Mouse (Mus musculus) kidney, postnatal 14 days (tissue): ENCODE measurements around the gene Gpr137c.

ENCODE experiments used
- DNase-seq: peaks from one replicate; pipeline ENCODE4 v3.0.0; 2022; ENCODE audit warnings: mixed read lengths

Gpr137c gene

DNA sequence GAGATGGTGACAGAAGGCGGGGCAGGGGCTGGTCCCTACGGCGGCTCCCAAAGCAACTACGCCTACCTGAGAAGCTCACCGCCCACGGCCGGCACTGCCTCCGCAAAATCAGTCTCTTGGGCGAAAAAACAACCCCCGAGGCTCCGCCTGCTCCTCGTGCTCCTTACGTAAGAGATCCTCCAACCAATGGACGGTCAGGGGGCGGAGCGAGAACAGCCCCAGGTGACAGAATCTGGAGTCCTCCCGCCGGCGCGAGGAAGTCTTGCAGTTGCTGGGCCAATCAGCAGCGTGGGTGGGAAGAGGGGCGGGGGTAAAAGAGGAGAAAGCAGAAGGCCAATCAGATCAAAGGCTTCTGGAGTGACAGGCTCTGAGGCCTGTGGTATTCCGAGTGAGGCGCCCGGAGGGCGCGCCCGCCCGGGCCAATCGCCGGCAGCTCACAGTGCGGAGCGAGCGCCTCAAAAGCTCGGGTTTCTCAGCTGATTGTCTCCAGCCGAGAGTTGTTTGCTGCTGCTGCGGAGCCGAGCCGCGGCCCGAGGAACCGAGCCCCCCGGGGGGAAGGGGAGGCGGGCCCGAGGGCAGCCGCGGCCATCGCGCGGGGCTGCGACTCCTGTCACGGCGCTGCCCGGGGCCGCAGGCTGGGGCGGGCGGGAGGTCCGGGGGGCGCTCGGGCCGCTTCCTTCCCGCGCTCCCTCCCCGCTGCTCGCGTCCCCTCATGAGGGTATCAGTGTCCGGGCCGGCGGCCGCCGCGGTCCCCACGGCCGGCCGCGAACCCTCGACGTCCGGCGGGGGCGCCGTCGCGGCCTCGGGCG is at the start of gene Gpr137c:
Gpr137c (plus strand) TSS at position 437 of the 809 bp plus-strand sequence.
- peak; percentile 99 for DNase-seq

DNA sequence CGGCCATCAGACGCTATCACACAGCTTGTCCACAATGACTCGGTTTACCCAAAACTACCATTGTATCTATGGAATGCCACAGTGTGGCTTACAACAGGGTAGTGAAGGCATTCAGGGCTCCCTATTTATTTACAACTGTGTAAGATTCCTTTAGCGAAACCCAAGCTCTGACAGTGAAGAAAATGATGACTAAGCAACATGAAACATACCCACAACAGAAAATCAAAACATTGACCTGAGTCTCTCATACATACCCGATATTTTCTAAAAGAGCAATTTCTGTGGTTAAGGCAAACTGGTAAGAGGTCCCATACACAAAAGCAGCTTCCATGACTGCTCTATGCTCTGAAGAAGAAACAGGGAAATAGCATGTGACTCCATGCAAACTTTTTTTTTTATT is 47.3 kb upstream of the Gpr137c start:
- no peak for DNase-seq

DNA sequence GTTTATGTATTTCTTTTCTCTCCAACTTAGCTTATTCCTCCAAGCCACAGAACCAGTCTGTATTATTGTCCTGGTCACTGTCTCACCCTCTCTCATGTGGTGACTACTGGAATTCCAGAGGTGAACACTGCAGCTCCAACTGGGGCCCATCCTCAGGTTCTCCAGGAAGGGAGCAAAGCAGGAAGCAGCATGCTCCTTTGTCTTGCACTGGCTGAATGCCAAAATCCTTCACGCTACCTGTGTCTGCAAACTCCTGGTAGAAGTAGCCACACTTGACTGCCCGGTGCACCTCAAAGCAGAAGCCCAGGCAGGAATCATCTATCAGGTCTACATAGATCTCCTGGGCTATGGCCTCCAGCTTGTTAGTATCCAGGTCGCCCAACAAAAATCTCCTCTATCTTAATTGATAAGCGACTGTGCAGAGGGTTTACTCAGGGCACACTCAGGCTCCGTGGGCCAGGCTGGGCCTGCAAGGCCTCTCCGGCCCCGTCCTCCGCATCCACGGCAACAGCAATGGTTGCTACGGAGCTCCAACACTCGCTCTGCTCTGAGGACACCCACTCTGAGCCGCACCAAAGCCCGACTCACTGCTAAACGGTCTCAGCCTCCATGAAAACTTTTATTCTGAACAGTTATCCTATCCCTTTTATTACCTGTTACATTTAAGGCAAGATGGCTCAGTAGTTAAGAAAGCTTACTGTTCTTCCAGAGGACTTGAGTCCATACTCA is 44.3 kb upstream of the Gpr137c start:
- DNase-seq = peak; percentile 13

- DNase-seq = no peak
These were observed 40.3 kb upstream of the Gpr137c start for GRCm38 (mm10) chr14:45179186-45179585.

DNA sequence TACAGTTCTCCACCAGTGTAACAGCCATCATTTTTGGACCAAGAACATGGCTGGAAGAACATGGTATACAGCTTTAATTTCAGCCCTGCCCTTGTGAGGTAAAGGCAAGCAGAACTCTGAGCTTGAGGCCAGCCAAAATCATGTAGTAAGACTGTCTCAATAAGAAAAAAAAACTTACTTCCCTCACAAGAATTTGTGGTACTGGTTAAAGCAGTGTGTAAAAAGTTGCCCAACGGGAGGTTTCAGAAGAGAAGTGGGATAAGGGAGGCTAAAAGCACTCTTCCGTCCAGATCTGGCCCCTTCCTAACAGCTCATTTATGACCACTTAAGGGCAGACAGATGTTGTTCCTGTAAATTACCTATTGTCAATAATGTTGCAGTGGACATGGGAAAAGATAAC is 39.9 kb upstream of the Gpr137c start:
- DNase-seq = no peak

DNA sequence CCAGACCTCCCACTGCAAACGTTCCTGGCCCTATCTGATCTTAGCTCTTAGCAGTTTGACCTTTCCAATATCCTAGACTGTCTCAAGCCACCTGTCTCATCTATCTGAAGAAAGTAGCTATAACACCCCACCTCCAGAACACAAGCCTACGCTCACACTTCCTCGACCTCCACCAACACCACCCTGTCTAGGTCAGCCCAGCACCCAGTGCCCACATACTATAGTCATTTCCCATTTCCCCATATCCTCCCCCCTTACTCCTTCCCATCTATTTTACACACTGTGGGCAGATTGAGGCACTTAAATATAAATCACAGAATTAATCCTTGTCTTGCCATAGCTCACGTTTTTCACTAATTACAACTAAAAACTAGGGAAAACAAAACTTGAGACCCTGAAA is 37.9 kb upstream of the Gpr137c start:
- no peak for DNase-seq

DNA sequence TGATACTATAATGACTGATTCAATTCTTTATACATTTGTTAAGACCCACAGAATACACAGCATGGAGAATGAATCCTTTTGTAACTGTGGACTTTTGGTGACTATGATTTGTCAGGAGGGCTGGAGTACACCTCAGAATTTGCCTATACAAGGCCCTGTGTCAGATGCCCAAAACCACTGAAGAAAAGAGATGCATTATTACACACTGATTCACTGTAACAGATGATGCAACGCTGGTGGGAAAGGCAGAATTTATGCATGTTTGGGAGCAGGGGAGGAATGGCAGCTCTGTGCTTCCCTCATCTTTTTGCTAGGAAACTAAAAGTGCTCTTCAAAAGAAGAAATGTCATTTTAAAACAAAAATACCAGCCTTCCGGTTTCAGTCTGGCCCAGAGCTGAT is 28.5 kb upstream of the Gpr137c start:
- no peak for DNase-seq

- DNase-seq = no peak
These were observed 18.9 kb upstream of the Gpr137c start for GRCm38 (mm10) chr14:45200607-45201006.

DNA sequence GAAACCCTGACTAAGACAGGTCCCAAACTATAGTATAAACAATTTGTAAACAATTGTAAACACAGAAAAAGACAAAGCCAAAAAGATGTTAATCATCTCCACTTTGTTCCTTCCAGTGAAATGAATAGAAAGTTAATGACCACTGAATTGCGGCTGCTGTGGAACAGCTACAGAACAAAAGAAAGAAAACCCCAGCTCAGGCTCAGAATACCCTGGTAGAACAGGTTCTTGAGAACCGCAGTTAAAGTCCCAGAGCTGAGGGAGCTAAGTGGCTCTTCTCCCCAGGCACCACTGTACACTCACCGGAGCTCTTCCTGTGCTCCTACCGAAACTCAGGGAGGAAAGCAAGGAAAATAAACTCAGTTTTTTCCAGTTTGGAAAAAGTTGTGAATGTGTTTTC is 8.8 kb upstream of the Gpr137c start:
- no peak for DNase-seq

DNA sequence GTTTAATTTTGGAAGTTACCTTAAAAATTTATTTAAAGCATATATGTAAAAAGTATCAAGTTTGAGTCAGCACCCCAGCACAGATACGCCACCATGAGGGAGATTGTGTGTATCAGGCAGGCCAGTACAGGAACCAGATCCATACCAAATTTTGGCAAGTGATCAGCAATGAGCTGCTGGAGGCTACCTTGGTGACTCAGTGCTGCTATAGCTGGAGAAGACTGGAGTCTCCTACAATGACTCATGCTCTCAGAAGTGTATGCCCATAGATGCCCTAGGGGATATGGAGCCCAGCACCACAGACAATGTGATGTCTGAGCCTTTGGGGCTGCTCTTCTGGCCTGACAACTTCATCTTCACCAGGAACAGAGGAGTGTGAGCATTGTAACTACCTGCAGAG is 8.1 kb upstream of the Gpr137c start:
- DNase-seq = no peak

GRCm38 (mm10) chr14:45216711-45217340 is 2.7 kb upstream of the Gpr137c start:
- no peak for DNase-seq

DNA sequence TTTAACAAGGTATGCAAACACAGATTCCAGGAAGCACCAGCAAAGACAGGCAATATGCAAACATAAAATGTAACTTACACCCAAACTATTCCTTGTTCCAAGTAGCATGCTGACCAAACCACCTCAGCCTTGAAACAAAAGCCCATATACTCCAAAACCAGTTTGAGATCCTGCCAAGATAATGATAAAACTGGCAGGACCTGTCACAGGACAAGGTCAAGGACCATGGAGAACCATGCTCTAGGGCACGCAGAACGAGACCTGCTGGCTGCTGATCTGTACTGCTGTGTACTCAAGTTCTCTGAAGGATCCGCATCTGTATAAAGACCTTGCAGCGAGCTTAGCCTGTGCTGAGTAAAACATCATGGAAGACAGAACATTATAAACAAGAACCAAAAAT is 1.8 kb upstream of the Gpr137c start:
- DNase-seq = no peak

DNA sequence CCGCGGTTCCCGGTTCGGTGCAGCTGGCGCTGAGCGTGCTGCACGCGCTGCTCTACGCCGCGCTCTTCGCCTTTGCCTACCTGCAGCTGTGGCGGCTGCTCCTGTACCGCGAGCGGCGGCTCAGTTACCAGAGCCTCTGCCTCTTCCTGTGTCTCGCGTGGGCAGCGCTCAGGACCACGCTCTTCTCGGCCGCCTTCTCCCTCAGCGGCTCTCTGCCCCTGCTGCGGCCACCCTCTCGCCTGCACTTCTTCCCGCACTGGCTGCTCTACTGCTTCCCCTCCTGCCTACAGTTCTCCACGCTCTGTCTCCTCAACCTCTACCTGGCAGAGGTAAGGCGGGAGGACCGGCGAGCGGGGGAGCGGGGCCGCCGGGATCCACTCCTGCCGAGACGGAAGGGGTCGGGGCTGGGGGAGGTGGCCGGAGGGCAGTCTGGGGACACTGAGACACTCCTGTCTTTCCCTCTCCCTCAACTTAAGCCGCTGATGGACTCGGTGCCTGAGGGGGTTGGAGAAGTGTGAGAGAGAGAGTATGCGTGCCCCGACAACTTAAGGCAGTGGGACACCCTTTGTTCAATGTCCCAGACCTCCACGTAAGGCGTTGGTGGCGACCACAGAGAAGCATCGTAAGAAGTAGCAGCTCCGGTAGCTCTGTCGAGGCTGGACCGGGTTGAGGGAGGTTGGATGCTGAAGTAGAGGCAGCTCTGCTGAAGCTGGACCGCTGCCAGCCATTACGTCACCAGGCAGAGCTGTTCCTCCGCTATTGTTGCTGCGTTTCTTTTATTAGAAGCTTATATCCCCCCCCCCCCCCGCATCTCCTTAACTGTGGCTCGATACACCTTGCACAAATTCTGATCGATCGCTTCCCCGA is 806 bp downstream of the Gpr137c start, which contains the start of gene Txndc16:
Txndc16 (minus strand) TSS at position 239 of the 867 bp plus-strand sequence.
- DNase-seq = peak; percentile 78

GRCm38 (mm10) chr14:45220957-45221630 is 1.6 kb downstream of the Gpr137c start:
- no peak for DNase-seq

GRCm38 (mm10) chr14:45239042-45239441 is 19.5 kb downstream of the Gpr137c start:
- no peak for DNase-seq

DNA sequence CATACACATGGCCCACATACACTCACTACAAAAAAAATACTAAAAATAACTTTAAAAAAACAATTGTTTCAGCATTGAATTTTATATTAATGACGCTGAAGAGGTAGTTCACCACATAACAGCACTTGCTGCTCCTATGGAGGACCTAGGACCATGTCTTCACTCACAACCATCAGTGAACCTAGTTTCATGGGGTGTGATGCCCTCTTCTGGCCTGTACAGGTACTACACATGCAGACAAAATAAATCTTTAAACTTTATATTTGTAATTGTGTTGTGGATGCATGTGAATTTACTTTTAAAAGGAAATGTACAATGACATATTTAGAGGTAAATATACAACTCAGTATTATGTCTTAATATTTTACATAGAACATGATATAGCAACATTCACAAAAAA is 22.1 kb downstream of the Gpr137c start:
- no peak for DNase-seq

GRCm38 (mm10) chr14:45251548-45252076 is 32.1 kb downstream of the Gpr137c start:
- DNase-seq = no peak

- no peak for DNase-seq
These were observed 44.5 kb downstream of the Gpr137c start for GRCm38 (mm10) chr14:45263831-45264592.

DNA sequence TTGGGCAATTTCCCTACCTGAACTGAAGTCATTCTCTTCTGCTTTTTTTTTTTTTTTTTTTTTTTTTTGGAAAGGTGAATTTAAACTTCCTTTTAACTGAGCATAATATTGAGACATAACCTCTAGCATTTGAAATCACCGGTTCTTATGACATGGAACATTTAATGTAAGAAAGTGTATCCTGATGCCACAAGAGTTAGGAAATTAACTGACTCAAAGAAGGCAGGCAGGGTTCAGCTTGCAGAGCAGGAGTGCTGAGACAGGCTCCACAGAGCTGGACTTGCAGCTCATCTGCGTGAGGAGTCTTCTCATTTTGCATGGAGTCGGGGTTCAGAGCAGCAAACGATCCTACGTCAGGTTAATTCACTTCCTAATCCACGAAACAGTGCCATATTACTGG is 56.3 kb downstream of the Gpr137c start:
- DNase-seq = no peak

GRCm38 (mm10) chr14:45282066-45282465 is 62.5 kb downstream of the Gpr137c start:
- DNase-seq = no peak

DNA sequence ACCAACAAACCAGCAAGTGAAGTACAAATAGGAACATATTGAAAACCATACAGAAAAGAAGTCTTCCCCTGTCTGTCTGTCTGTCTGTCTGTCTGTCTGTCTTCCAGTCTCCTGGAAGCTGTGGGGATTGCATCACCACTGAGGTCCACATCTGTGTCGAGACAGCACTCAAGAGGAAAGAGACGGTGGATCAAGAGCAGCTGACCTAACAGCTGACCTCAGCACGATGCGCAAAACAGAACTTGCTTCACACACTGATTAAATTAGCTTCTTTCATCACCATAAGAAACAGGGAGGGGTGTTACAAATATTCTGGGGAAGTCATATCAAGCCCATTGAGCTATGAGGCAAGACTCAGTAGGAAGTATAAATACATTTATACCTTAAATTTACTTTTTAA is 72.1 kb downstream of the Gpr137c start:
- DNase-seq = no peak
